Mouse (Mus musculus) myocyte (in vitro differentiated cells): ENCODE measurements at regions not wholly inside any gene's neighbourhood (a gene's known extent, or its start where the extent isn't known, plus 50 kb on each side); places are given as distances from the start of the nearest gene placed in this dataset.

Source experiments
- E2F4 ChIP-seq: IDR thresholded peaks from one replicate; pipeline ENCODE4 v1.6.1; 2011; ENCODE audit warnings: mild to moderate bottlenecking, control low read depth, moderate library complexity; ENCODE audit not compliant: insufficient read depth
- MYOD1 ChIP-seq, 3 experiments: IDR thresholded peaks; one replicate each; pipeline ENCODE4 v1.6.1; 2011; ENCODE audit warnings: control low read depth in 2 of 3, low read depth in 2 of 3, mild to moderate bottlenecking in 2 of 3, moderate library complexity in 1 of 3; ENCODE audit not compliant: insufficient read length in 2 of 3, control insufficient read depth in 1 of 3
- MYOG ChIP-seq, 3 experiments: IDR thresholded peaks; one replicate each; pipeline ENCODE4 v1.6.1; 2011; ENCODE audit warnings: control low read depth in 2 of 3, low read depth in 2 of 3, mild to moderate bottlenecking in 2 of 3; ENCODE audit not compliant: insufficient read length in 2 of 3, control insufficient read depth in 1 of 3, insufficient read depth in 1 of 3
- POLR2A ChIP-seq: IDR thresholded peaks from one replicate; pipeline ENCODE4 v1.6.1; 2011; ENCODE audit warnings: low read depth, mild to moderate bottlenecking, control low read depth, moderate library complexity; ENCODE audit not compliant: insufficient read length
- POLR2AphosphoS2 ChIP-seq: IDR thresholded peaks from one replicate; pipeline ENCODE4 v1.6.1; 2011; ENCODE audit warnings: low read depth, control low read depth; ENCODE audit not compliant: insufficient read length
- REST ChIP-seq: IDR thresholded peaks from one replicate; pipeline ENCODE4 v1.6.1; 2011; ENCODE audit warnings: mild to moderate bottlenecking, control low read depth, moderate library complexity; ENCODE audit not compliant: insufficient read depth, insufficient read length
- SRF ChIP-seq: IDR thresholded peaks from one replicate; pipeline ENCODE4 v1.6.1; 2011; ENCODE audit warnings: low read depth; ENCODE audit not compliant: control insufficient read depth, insufficient read length
- TCF12 ChIP-seq: IDR thresholded peaks from one replicate; pipeline ENCODE4 v1.6.1; 2011; ENCODE audit warnings: mild to moderate bottlenecking, control low read depth; ENCODE audit not compliant: poor library complexity, insufficient read depth, severe bottlenecking
- USF1 ChIP-seq: IDR thresholded peaks from one replicate; pipeline ENCODE4 v1.6.1; 2011; ENCODE audit warnings: low read depth, mild to moderate bottlenecking, control low read depth, moderate library complexity

- TF ChIP-seq USF1 (no peak), E2F4 (no peak), TCF12 (no peak), POLR2A (no peak), MYOG (IDR thresholded peaks at IDR 0.05; ENCODE audit: control insufficient read depth in 1 of 3, insufficient read depth in 1 of 3, insufficient read length in 2 of 3, low read depth in 2 of 3) (no peak), MYOD1 (IDR thresholded peaks at IDR 0.05; ENCODE audit: control insufficient read depth in 1 of 3, insufficient read length in 2 of 3, low read depth in 2 of 3) (no peak), REST (no peak), SRF (no peak), POLR2AphosphoS2 (no peak)
Observed at GRCm38 (mm10) chr9:43474303-43474643, 163.6 kb downstream of the Trim29 start.
